Mouse (Mus musculus) G1E-ER4 (cell line): ENCODE results near the gene Cxcr5. TPM values are rescaled to one million over a fixed set of nuclear protein-coding genes. Genes with fewer than 3 reads are reported as not detected.

Source experiments
- GATA1 ChIP-seq: IDR thresholded peaks from one replicate; pipeline ENCODE4 v1.8.0; 2012; ENCODE audit warnings: low read length, inconsistent platforms
- polyA plus RNA-seq: library from polyadenylated mRNA; stranded (reverse); fragments of >175 nt; gene quantifications from 2 replicates; pipeline ENCODE4 v1.2.3, GENCODE M21; 2012

Cxcr5 gene
- polyA plus RNA-seq, 1 experiment = not detected

DNA sequence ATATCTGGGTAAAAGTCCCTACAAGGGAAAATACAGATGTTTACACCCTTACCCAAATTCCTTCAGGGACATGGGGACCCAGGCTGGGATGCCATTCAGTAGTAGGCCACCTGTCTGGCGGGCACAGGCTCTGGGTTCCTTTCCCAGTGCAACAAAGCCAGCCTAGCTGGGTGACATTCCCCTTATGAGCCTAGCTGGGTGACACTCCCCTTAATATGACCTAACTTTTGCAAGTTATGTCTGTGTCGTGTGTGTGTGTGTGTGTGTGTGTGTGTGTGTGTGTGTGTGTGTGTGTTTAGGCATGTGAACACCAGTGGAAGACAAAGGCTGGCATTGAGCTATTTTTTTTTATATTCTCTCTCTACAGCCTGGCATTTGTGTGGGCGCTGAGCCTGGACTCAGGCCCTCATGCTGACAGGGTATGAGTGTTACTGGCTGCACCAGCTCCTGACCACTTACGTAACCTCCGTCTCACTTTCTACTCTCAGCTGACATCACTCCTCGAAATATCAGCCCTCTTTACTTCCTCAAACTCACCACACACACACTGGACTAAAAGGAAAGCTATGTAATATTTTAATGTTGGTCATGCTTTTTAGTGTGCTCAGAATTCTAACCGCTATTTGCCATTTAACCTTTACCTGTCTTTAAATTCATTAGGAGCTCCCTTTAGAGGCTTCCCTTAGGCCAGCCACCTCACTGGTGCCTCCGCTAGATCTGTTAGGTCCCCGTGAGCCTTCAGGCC lies 5.8 kb upstream of the Cxcr5 start:
- TF ChIP-seq GATA1 = no peak

DNA sequence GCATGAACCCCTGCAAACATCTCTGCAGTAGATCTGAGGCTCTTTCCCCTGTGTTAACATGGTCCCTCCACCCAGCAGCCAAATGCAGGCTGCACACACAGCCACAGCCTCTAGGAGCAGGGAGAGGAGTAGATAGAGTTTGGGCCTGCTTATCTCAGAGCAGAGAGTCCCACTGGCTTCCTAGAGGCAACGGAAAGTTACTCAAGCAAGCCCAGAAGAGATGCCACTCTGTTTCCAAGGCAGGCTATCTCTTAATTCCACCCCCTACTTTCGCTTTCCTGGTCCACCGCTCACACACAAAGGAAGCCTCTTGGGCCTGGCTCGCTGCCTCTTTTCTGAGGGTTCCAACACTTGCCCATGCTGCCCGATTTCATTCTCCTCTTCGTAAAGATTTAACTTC lies 3.7 kb upstream of the Cxcr5 start:
- TF ChIP-seq GATA1 = no peak

DNA sequence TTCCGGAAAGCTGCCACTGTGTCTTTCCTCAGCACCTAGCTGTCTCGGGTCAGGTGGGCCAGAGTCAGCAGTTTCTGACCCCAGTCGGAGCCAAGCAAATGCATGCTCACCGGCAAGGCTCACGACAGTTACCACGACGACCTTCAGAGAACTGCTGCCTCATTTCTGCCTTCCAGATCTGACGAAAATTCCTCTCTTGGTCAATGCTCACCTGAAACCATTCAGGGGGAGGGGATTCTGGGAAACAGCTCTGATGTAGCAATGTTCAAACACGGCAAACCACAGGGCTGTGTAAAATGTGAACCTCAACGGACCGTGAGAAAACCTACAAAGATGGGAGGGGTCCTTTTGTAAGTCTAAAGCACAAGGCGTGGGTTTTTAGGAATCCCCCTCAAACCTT lies 1.3 kb upstream of the Cxcr5 start:
- no peak for TF ChIP-seq GATA1

DNA sequence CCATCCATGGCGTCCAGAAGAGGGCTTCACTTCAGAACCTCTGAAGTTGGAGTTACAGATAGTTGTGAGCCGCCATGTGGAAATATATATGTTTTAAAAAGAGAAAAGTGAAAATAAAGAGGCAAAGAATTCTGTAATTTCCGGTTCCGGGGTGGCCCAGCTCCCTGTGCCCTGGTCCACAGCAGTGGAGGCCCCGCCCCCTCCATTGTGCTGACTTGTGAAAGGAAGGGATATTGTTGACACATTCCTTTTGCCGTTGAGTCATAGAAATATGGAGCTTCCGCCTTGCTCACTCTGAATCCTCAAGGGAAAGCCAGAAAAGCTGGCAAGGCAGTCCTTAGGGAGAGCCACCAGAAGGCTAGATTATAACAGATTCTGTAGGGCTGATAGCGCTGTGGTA lies 9.5 kb downstream of the Cxcr5 start:
- TF ChIP-seq GATA1 = no peak

DNA sequence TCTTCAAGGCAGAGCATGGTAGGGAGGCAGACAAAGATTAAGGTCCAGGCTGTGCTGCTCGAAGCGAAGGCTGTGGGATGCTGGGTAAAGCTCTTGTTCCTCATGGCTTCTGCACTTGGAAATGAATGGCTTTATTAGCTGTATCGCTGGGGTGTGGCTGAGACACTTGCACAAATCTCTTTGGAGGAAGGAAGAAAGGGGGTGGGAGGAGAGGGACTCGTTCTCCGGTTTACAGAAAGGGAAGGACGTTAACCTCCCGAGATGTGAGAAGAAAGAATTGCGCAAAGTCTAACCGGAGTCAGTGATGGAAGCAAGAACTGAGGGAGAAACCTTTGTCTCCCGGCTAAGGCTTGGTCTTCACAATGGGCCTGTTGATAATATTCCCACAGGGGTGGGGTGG lies 10.5 kb downstream of the Cxcr5 start:
- no peak for TF ChIP-seq GATA1

DNA sequence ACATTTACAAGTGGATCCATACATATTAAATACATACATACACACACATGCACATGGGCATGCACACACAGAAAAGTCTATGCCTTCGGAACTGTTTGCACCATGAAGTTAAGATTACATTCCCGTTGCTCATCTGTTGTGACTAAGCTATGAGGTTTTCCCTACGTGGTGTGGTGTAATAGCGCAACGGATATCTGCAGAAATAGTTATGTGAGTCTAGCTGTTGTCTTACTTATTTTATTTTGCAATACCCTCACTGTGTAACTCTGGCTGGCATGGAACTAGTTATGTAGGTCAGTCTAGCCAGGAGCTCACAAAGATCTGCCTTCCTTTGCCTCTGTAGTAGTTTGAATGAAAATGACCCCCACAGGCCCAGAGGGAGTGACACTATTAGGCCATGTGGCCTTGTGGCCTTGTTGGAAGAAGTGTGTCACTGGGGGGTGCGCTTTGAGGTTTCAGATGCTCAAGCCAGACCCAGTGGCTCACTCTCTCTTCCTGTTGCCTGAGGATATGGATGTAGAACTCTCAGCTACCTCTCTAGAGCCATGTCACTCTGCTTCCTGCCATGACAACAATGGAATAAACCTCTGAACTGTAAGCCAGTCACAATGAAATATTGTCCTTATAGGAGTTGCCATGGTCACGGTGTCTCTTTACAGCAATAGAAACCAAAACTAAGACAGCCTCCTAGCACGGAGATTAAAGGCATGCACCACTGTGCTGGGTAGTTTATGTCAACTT lies 13.1 kb downstream of the Cxcr5 start:
- TF ChIP-seq GATA1 = no peak

DNA sequence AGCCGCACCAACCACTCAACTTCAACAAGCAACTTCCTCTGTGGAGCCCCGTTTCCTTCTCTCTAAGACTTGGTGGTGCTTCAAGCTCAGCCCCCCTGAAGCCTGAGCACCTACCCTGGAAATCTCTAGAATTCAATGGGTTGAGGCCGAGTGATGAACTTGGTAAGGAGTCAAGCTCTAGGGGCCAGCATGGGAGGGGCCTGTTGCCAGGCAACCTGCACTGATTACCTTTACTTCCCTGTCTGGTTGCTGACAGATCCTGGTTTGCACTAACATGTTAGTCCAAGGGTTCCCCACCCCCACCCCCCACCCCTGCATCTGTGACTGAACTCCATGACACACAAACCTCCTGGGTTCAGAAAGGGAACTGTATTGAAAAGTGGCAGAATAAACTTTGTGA lies 16.7 kb downstream of the Cxcr5 start:
- TF ChIP-seq GATA1 = no peak

DNA sequence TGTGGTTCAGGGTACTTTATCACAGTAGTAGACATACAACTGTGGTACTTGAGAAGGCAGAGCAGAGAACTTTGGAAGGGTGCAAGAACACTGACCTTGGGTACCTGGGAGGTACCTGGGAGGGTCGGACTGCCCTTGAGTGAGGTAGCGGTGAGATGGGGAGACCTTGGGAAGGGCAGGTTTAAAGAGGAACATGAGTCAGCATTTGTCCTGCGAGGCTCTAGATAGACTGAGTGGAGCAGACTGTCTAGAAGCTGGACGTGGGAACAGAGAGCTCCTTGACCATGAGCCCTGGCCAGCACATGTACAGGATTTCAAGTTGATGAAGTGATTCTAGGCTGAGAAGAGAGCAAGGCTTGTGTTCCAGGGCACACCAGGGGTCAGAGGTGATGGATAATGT lies 19.3 kb downstream of the Cxcr5 start:
- no peak for TF ChIP-seq GATA1

DNA sequence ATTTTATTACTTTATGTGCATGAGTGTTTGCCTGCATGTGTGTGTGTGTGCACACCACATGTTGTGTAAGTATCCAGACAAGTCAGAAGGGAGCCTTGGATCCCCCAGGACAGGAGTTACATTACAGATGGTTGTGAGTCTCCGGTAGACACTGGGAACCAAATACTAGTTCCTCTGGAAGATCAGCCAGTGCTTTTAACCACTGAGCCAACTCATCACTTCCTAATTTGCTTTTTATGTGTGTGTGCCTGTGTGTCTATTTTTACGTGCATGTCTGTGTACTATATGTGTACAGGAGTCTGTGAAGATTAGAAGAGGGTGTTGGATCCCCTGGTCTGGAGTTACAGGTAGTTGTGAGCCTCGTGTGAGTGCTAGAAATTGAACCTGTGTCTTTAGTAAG lies 21.0 kb downstream of the Cxcr5 start:
- no peak for TF ChIP-seq GATA1

DNA sequence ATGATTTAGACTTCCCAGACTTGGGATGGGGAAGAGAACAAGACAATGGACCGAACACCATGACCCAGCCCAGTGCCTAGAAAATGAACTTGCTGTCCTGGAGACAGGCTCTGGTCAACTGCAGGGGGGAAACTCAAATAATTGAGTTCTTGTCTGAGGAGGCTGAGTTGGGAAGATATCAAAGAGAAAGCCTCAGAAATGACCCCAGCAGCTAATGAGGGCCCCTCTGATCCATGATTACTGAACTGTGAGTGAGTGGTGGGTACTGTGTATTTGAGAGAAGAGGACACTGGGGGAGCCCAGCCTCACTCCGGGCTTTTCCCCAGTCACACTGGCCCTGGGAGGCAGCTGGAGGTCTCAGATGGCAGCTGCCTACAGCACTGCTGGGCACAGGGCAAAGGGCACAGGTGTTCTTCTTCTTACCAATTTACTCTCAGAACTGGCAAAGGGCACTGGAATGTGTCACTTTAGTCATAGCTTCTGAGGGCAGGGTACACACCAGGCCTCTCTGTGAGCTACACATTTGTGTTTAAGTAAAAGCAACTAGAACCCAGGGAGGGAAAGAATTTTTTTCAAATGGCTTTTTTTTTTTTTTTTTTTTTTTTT lies 21.8 kb downstream of the Cxcr5 start:
- TF ChIP-seq GATA1 = no peak

DNA sequence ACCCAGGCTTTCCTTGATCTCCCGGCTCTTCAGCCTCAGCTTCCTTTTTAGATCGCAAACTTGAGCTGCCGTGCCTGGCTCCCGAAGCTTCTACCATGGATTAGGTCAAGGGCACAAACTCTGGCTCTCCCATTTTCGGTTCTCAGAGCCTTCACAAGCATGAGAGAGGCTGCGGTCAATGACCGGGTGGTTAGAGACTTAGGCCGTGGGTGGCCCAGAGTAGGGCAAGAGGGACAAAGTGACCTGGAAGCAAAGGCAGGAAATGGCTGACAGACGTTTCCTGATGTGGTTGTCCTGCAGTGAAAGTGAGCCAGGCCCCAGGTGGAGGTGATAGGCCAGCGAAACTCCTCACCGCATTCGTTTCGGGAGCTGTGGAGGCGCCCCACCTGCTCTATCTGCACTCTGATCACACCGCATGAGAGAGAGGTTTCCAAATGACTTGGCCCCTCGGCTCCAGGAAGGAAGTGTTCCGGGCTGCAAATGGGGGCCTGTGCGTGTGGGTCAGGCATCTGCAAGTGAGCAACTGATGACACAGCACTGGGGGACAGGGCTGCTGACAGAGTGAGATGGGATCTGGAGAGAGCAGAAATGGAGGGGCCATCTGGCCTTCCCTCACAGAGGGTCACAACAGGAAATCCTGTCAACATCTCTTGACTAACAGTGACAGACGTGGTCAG lies 23.9 kb downstream of the Cxcr5 start:
- TF ChIP-seq GATA1 = no peak

DNA sequence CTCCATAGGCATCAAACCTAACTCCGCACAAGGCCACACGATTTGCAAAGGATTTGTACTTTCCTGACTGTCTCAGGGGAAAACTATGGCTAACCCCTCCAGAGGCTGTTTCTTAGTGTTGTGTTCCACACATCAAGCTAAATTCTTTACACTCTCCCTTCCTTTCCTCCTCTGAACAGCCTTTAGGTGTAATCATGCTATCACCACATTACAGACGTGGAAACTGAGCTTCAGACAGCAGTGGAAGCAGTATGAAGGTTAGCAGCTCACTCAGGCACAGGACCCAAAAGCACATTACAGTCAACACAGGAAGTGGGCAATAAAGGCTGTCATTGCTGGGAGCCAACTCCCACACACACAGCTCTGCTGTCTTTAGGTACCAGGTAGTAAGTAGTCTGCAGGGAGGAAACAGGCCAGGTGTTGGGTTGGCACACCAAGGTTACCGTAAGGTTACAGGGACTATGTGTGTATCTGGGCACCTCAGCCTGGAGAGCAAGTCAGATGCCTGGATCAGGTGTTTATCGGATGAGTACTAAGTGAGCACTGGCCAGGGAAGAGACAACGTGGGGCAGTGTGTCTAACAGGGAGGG lies 28.6 kb downstream of the Cxcr5 start:
- no peak for TF ChIP-seq GATA1

DNA sequence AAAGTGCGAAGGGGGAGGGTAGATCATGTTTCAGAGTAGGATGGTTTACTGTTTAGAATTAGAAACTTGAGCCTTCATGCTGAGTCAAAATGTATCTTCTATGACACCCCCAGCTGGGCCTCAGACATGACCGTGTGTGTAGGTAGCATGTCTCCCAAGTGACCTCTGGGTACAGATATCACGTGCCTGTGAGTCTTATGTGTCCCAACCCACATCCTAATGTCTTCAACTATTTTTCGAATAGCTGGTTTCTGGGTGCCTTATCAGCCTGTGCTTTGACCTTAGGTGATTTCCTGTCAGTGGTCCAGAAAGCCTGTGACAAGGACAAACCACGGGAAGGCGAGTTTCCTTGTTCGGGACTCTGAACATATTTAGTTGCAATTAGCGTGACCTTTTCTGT lies 33.3 kb downstream of the Cxcr5 start:
- no peak for TF ChIP-seq GATA1

DNA sequence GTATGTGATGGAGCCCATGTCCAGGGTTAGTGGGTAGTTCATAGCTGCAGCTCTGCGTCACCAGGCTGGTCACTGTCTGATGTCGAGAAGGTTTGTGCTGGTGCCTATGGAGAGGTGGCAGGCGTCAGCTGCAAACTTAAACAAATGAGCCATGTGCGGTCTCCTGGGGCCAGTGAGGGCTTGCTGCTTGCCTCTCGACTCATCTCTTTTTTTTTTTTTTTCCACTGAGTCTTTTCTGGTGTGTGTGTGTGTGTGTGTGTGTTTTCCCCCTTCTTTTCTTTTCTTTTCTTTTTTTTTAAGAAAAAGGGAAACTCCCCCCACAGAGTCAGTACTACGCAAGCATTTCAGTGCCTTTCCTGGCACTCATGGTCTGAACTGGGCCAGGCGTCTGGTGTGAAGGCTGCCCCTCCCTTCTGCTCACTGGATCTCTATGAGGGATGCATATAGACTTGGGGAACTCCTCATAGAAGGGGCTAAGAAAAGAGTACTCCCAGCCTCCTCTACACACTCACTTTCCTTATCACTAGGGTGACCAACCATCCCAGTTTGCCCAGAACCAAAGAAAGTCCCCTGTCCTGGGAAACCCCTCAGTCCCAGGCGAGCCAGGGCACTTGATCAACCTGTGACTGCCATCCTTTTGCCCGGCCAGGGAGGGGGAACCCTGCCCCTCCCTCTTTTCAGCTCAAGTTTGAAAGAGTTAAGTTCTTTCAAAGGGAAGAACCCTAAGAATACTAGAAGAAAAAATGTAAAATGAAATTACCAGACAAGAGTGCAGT lies 35.2 kb downstream of the Cxcr5 start:
- no peak for TF ChIP-seq GATA1

DNA sequence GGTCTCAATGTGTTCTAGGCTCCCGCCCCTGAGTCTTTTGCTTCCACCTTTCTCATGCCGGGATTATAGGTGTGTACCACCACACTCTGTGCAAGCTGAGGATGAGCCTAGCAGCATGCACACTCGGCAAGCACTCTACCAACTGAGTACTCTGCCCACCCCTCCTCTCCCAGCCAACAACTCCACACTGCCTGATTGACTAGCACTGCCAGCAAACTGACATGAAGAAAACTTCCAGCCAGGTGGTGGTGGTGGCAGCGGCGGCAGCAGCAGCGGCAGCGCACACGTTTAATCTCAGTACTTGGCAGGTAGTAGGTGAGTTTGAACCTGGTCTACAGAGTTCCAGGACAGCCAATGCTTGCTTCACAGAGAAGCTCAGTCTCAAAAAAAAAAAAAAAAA lies 36.1 kb downstream of the Cxcr5 start:
- no peak for TF ChIP-seq GATA1
